Mouse (Mus musculus): Measurements from ENCODE around the gene Bach1. TPM values are rescaled to one million over a fixed set of nuclear protein-coding genes. Genes with fewer than 3 reads are reported as not detected.

Bach1 gene
- polyA plus RNA-seq, 1 experiment from 2014 or later: 13.1 TPM

DNA sequence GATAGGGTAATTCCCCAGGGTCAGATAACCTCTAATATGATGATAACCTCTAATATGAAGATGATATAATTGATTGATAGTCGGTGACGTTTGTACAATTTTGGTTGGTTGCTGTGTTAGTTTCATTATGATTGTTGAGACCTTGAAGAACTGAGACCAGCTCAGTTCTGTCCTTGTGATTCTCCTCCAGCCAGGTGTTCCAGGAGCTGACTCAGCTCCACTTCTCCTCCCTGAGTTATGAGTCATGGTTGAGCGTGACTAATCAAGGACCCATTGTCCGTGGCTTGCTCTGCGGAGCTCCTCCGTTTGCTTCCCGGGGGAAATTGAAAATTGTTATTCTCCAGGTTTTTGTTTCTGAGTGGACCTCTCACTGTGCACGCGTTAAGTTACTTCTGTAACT, 33.5 kb upstream of the Bach1 start:
- TF ChIP-seq CTCF (IDR thresholded peaks at IDR 0.05) (no peak), EP300 (IDR thresholded peaks at IDR 0.05) (no peak)
- no peak overlapping the region for H3K9ac ChIP-seq (replicated peaks; ENCODE audit: low read depth)
- H3K9me3 ChIP-seq (ENCODE audit: low read length): no peaks in the 10 kb centered on the region
- no peaks in the 10 kb centered on the region for H3K27me3 ChIP-seq (replicated peaks; ENCODE audit: insufficient read depth, low read length)
- no peak overlapping the region for H3K27ac ChIP-seq (ENCODE audit: low read length)
- peak overlapping the region; percentile 12; the same call in 1 of the 2 replicates for H3K4me2 ChIP-seq (replicated peaks; ENCODE audit: low read depth, low read length)
- ATAC-seq (no peak), DNase-seq (ENCODE audit: low spot score) (peak; percentile 66)
- H3K4me3 ChIP-seq (ENCODE audit: low read depth, low read length): no peak overlapping the region
- H3K36me3 ChIP-seq (ENCODE audit: insufficient read depth, low read length): no peaks in the 10 kb centered on the region
- peaks cover 4% of the 10 kb centered on the region; the same call in 1 of the 2 replicates for H3K4me1 ChIP-seq (ENCODE audit: insufficient read depth, low read depth, low read length)
- WGBS: 57% methylated on average over 9 of the region's 9 CpGs

DNA sequence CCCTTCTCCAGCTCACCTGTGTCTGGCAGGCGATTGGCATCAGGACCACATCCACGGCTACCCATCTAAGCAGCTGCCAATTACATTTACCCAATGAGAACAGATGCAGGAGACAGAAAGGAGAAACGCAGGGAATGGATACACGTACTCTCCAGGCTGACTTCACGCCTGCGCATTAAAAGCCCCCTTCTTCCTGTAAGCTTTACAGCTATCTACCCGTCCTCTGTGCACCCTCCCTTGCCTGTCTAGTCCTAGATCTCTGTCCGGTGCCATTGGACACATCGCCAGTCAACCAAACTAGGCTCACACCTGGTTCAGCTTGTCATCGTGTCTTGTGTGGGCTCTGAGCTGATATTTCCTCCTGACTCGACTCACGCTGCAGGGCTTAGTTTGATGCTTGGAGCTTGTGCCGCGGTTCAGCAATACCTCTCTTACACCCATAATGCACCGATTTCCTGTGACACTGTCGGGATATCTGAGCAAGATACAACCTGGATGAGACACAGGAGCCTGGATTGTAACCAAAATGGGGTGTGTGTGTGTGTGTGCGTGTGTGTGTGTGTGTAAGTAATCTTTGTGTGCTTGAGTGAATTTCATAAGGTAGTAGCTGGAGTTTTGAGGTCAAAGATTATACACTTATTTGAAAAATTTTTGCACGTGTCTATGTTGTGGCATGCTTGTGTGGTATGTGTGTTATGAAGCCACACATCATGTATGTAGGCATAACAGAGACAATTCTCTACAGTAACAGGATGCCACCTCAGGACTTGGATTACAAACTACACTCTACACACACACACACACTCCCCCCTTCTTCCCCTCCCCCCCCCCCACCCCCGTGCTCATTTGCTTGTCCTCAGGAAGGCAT, 32.8 kb upstream of the Bach1 start:
- Histone ChIP-seq H3K4me2 (replicated peaks; ENCODE audit: low read depth, low read length) (0 out of 2 replicates have a peak overlapping the region, but pooled peaks have one; percentile 12), H3K27me3 (replicated peaks; ENCODE audit: insufficient read depth, low read length) (no peaks in the 10 kb centered on the region), H3K27ac (ENCODE audit: low read length) (no peak overlapping the region), H3K4me1 (ENCODE audit: insufficient read depth, low read depth, low read length) (peaks cover 4% of the 10 kb centered on the region; the same call in 1 of the 2 replicates), H3K4me3 (ENCODE audit: low read depth, low read length) (no peak overlapping the region), H3K9ac (replicated peaks; ENCODE audit: low read depth) (no peak overlapping the region), H3K9me3 (ENCODE audit: low read length) (no peaks in the 10 kb centered on the region), H3K36me3 (ENCODE audit: insufficient read depth, low read length) (no peaks in the 10 kb centered on the region)
- 82% methylated on average over 19 of the region's 19 CpGs for WGBS
- TF ChIP-seq CTCF (IDR thresholded peaks at IDR 0.05) (no peak), EP300 (IDR thresholded peaks at IDR 0.05) (no peak)
- DNase-seq (ENCODE audit: low spot score) (no peak), ATAC-seq (no peak)

DNA sequence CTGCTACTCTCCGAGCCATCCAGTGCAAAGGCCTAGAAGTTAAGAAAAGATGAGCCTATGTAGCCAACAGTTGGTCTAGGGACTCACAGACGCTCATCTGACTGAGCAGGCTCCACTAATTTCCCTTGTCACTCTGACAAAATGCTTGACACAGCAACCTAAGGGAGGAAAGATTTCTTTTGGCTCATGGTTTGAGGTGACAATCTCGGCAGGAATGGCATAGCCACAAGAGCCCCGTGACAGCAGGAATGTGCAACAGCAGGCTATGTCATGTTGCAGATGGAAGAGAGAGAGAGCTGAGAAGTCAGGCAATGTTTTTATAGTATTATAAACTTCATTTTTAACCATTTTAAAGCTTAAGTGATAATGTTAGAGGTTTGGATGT, 32.1 kb upstream of the Bach1 start:
- WGBS: 82% methylated on average over 4 of the region's 4 CpGs
- no peak for DNase-seq (ENCODE audit: low spot score)

DNA sequence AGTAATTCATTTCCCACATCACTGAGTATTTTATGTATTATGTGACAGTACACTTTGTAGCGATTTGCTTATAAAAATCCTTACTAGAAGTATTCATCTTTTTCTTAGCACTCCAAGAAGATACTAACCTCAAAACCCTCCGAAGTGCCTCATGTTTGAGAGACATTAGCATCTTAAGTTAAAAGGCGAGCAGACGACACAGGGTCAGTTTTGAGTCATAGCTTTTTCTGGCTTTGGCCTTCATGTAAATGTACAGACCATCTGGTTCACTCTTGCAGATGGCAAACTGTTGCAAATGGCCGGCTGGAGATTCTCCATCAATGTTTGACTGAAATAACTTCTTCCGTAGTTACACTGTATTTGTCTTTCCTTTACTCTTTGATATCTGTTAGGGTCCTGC, 30.7 kb upstream of the Bach1 start:
- no peak overlapping the region for H3K27ac ChIP-seq (ENCODE audit: low read length)
- H3K9me3 ChIP-seq (ENCODE audit: low read length): no peaks in the 10 kb centered on the region
- 71% methylated on average over 6 of the region's 6 CpGs for WGBS
- no peak overlapping the region for H3K9ac ChIP-seq (replicated peaks; ENCODE audit: low read depth)
- H3K4me2 ChIP-seq (replicated peaks; ENCODE audit: low read depth, low read length): no peak overlapping the region
- H3K4me3 ChIP-seq (ENCODE audit: low read depth, low read length): no peak overlapping the region
- DNase-seq (ENCODE audit: low spot score): no peak
- no peaks in the 10 kb centered on the region for H3K27me3 ChIP-seq (replicated peaks; ENCODE audit: insufficient read depth, low read length)
- no peak for TF ChIP-seq EP300 (IDR thresholded peaks at IDR 0.05)
- TF ChIP-seq CTCF (IDR thresholded peaks at IDR 0.05): no peak
- no peak for ATAC-seq
- peaks cover 4% of the 10 kb centered on the region; the same call in 1 of the 2 replicates for H3K4me1 ChIP-seq (ENCODE audit: insufficient read depth, low read depth, low read length)
- H3K36me3 ChIP-seq (ENCODE audit: insufficient read depth, low read length): no peaks in the 10 kb centered on the region

More for the DNA sequence above, 32.1 kb upstream of the Bach1 start:
- TF ChIP-seq EP300 (IDR thresholded peaks at IDR 0.05) (no peak), CTCF (IDR thresholded peaks at IDR 0.05) (no peak)
- Histone ChIP-seq H3K36me3 (ENCODE audit: insufficient read depth, low read length) (no peaks in the 10 kb centered on the region), H3K4me3 (ENCODE audit: low read depth, low read length) (no peak overlapping the region), H3K9me3 (ENCODE audit: low read length) (no peaks in the 10 kb centered on the region), H3K4me1 (ENCODE audit: insufficient read depth, low read depth, low read length) (peaks cover 4% of the 10 kb centered on the region; the same call in 1 of the 2 replicates), H3K27me3 (replicated peaks; ENCODE audit: insufficient read depth, low read length) (no peaks in the 10 kb centered on the region), H3K9ac (replicated peaks; ENCODE audit: low read depth) (no peak overlapping the region), H3K27ac (ENCODE audit: low read length) (no peak overlapping the region), H3K4me2 (replicated peaks; ENCODE audit: low read depth, low read length) (no peak overlapping the region)
- ATAC-seq: no peak

DNA sequence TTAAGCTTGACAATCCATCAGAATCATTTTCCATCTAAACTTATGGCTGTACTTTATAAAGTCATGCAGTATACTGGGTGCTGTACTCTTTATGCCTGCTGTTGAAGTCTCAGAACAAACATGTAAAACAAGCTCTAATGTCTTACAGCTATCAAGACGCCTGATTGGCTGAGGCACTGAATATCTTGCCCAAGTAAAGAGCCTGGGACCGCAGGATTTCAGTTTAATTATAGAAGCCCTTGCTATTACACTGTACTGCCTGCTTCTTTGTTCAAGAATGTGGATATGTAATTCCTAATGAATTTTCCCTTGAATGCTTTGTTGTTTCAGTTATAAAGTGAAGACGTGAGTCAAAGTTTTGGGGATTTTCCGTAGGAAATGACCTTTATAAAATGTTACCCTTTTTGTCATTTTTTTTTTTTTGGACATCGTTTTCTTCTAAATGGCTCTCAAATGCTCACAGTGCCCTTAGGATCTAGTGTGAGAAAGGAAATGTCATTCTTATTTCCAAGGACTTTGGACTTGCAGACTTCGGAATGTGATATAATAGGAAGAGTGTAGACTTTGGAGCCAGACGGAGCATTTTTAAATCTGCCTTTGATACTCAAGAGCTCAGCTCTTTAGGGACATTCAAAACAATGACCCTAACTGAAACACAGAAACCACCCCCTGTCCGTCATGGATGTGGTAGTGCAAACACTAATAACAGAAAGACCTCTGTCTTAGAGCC, 28.5 kb upstream of the Bach1 start:
- Histone ChIP-seq H3K4me1 (ENCODE audit: insufficient read depth, low read depth, low read length) (peaks cover 1% of the 10 kb centered on the region; the same call in 1 of the 2 replicates), H3K9me3 (ENCODE audit: low read length) (no peaks in the 10 kb centered on the region), H3K36me3 (ENCODE audit: insufficient read depth, low read length) (no peaks in the 10 kb centered on the region), H3K9ac (replicated peaks; ENCODE audit: low read depth) (no peak overlapping the region), H3K27me3 (replicated peaks; ENCODE audit: insufficient read depth, low read length) (no peaks in the 10 kb centered on the region), H3K27ac (ENCODE audit: low read length) (no peak overlapping the region), H3K4me3 (ENCODE audit: low read depth, low read length) (no peak overlapping the region), H3K4me2 (replicated peaks; ENCODE audit: low read depth, low read length) (no peak overlapping the region)
- no peak for DNase-seq (ENCODE audit: low spot score)
- TF ChIP-seq CTCF (IDR thresholded peaks at IDR 0.05): no peak
- no peak for TF ChIP-seq EP300 (IDR thresholded peaks at IDR 0.05)
- WGBS: 65% methylated on average over 8 of the region's 8 CpGs
- ATAC-seq: no peak

DNA sequence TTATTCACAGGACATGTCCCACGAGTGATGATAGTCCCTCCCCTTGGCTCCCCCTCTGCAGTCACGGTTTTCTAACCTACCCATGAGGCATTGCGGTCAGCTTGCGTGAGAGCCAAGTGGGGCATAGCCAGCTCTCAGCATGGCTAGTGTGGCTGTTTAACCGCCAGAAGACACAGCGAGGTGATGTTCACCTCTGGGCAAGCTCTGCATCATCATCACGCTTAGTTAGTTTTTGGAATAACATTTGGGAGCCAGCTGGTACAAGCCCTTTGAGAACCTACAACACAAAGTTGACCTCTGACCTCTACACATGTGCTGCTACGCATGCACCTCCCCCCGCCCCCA, 28.0 kb upstream of the Bach1 start:
- DNase-seq (ENCODE audit: low spot score): no peak
- Histone ChIP-seq H3K4me1 (ENCODE audit: insufficient read depth, low read depth, low read length) (no peaks in the 10 kb centered on the region), H3K27me3 (replicated peaks; ENCODE audit: insufficient read depth, low read length) (no peaks in the 10 kb centered on the region), H3K9ac (replicated peaks; ENCODE audit: low read depth) (no peak overlapping the region), H3K4me3 (ENCODE audit: low read depth, low read length) (no peak overlapping the region), H3K36me3 (ENCODE audit: insufficient read depth, low read length) (no peaks in the 10 kb centered on the region), H3K4me2 (replicated peaks; ENCODE audit: low read depth, low read length) (no peak overlapping the region), H3K27ac (ENCODE audit: low read length) (no peak overlapping the region), H3K9me3 (ENCODE audit: low read length) (no peaks in the 10 kb centered on the region)
- TF ChIP-seq EP300 (IDR thresholded peaks at IDR 0.05) (no peak), CTCF (IDR thresholded peaks at IDR 0.05) (no peak)
- 86% methylated on average over 9 of the region's 9 CpGs for WGBS
- no peak for ATAC-seq
